Mouse (Mus musculus): ENCODE data around the gene Manbal.

Gene Manbal

GRCm38 (mm10) chr2:157367184-157367893 lies at the start of gene Manbal:
TSS of gene Manbal (plus strand) at chr2:157367594.
- DNase-seq (ENCODE audit: low spot score in 2 of 2), result peak; percentile 92 to 93

- no peak for DNase-seq (ENCODE audit: low spot score in 2 of 2)
Observed at GRCm38 (mm10) chr2:157320135-157320534, 47.3 kb upstream of the Manbal start.

GRCm38 (mm10) chr2:157320886-157321285 lies 46.5 kb upstream of the Manbal start:
- DNase-seq (ENCODE audit: low spot score in 2 of 2), result no peak

GRCm38 (mm10) chr2:157322029-157322766 lies 45.2 kb upstream of the Manbal start:
- no peak for DNase-seq (ENCODE audit: low spot score in 2 of 2)

- DNase-seq (ENCODE audit: low spot score in 2 of 2), result no peak
Observed at GRCm38 (mm10) chr2:157325238-157325637, 42.2 kb upstream of the Manbal start.

GRCm38 (mm10) chr2:157328106-157328505 lies 39.3 kb upstream of the Manbal start:
- no peak for DNase-seq (ENCODE audit: low spot score in 2 of 2)

- DNase-seq (ENCODE audit: low spot score in 2 of 2), result no peak
Observed at GRCm38 (mm10) chr2:157328570-157328969, 38.8 kb upstream of the Manbal start.

GRCm38 (mm10) chr2:157332059-157332458 lies 35.3 kb upstream of the Manbal start:
- DNase-seq (ENCODE audit: low spot score in 2 of 2), result no peak

GRCm38 (mm10) chr2:157338663-157339062 lies 28.7 kb upstream of the Manbal start:
- peak; percentile 17 to 26 for DNase-seq (ENCODE audit: low spot score in 2 of 2)

- DNase-seq (ENCODE audit: low spot score in 2 of 2), result no peak
Observed at GRCm38 (mm10) chr2:157339532-157339931, 27.9 kb upstream of the Manbal start.

- DNase-seq (ENCODE audit: low spot score in 2 of 2), result peak; percentile 62 to 67
Observed at GRCm38 (mm10) chr2:157340221-157340741, 27.1 kb upstream of the Manbal start.

- DNase-seq (ENCODE audit: low spot score in 2 of 2), result peak; percentile 25 to 47
Observed at GRCm38 (mm10) chr2:157341554-157342270, 25.7 kb upstream of the Manbal start.

- no peak for DNase-seq (ENCODE audit: low spot score in 2 of 2)
Observed at GRCm38 (mm10) chr2:157342328-157342926, 25.0 kb upstream of the Manbal start.

GRCm38 (mm10) chr2:157343337-157343736 lies 24.1 kb upstream of the Manbal start:
- no peak for DNase-seq (ENCODE audit: low spot score in 2 of 2)

GRCm38 (mm10) chr2:157347361-157348159 lies 19.8 kb upstream of the Manbal start, which contains the start of gene Ghrh:
TSS of gene Ghrh (minus strand) at chr2:157347506.
- no peak for DNase-seq (ENCODE audit: low spot score in 2 of 2)

- no peak for DNase-seq (ENCODE audit: low spot score in 2 of 2)
Observed at GRCm38 (mm10) chr2:157349121-157349778, 18.1 kb upstream of the Manbal start.

GRCm38 (mm10) chr2:157353183-157353582 lies 14.2 kb upstream of the Manbal start:
- no peak for DNase-seq (ENCODE audit: low spot score in 2 of 2)

GRCm38 (mm10) chr2:157354106-157354505 lies 13.3 kb upstream of the Manbal start:
- no peak for DNase-seq (ENCODE audit: low spot score in 2 of 2)

- no peak for DNase-seq (ENCODE audit: low spot score in 2 of 2)
Observed at GRCm38 (mm10) chr2:157360028-157360427, 7.4 kb upstream of the Manbal start.

GRCm38 (mm10) chr2:157363031-157363430 lies 4.4 kb upstream of the Manbal start:
- no peak for DNase-seq (ENCODE audit: low spot score in 2 of 2)

Data from heart, adult 9 months (tissue).